Mouse (Mus musculus) gastrocnemius, adult 8-10 months (tissue): ENCODE measurements around the gene Auh. TPM values are rescaled to one million over a fixed set of nuclear protein-coding genes. Genes with fewer than 3 reads are reported as not detected.

Source experiments
- DNase-seq, 2 experiments: peaks; one replicate each; pipeline ENCODE4 v3.0.0; 2022; ENCODE audit warnings: low spot score in 2 of 2
- total RNA-seq, 4 experiments: library from RNA; stranded (reverse); gene quantifications; 2 replicates each; pipeline ENCODE4 v1.2.4; 2022

Gene Auh
- total RNA-seq, 4 experiments from 2014 or later, result 75.2 to 88.9 (median 78.6) TPM

DNA sequence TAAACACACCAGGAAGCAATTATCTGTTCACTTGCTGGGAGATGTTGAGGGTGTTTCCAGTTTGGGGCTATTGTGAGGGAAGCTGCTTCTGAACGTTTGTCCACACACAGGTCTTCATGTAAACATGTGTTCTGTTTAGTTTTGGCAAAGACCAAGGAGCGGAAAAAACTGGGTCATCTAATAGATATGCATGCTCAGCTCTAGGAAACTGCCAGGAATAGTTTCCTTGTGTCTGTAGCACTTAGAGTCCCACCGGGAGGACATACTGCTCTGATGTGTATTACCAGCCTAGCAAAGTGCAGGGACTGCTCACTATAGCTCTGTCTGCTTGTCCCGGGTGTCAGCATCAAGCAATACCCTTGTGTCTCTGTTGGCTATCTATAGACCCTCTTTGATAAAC is 127.0 kb downstream of the Auh start:
- DNase-seq, result no peak

GRCm38 (mm10) chr13:52800687-52801341 is 128.7 kb downstream of the Auh start:
- DNase-seq, result no peak

DNA sequence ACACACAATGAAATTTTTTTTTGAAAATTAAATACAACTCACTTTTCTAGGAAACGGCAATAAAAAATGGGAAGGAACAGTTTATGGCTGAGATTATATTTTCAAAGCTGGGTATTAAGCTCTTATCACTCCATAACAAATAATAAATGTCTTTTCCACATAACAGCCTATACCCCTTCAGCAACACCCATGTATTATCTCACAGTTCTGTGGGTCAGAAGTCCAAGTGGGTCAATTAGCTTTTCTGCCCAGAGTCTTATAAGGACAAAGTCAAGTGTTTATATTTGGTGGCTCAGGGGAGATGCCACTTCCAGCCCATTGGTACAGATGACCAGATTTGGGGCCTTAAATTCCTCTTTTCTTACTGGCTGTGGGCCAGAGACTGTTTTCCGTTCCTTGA is 129.4 kb downstream of the Auh start:
- no peak for DNase-seq

DNA sequence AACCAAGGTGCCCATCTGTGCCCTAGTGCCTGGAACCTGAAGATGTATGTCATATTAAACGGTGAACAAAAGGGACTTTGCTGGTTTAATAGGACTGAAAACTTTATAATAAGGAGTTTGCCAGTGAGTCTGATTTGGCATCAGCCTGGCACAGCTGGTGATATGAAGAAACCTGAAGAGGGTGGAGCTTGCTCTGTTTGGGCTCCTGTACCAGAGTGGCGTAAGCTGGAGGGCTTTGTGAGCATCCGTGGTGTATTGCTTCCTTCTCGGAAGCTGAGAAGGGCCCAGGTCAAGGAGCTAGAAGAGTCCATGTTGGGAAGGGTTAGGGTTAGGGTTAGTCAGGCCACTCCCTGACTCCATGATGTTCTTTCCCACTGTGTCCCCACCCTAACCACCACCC is 135.2 kb downstream of the Auh start:
- DNase-seq, result no peak

DNA sequence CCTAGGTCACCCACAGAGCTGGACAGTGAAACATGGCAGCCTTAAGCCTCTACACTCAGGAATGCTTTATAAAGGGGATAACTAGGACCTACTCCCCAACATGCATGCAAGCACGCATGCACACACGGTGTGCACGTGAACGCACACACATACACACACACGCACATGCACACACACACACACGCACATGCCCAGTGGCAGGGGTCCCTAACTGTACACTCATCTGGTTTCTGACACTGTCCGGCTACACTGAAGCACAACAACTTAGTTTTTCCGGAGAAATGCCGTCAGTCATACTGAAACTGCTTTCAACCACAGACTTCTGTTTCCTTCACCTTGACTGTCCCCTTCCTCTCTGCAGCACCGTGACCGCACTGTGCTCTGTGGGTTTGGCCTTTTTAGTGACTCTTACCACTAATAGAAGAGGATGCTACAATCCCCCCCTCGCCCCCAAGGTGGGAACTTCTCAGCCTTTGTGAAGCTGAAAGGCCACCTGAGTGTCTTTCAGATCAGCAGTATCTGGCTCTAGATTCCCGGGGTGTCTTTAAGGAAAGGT is 136.0 kb downstream of the Auh start:
- DNase-seq, result no peak

DNA sequence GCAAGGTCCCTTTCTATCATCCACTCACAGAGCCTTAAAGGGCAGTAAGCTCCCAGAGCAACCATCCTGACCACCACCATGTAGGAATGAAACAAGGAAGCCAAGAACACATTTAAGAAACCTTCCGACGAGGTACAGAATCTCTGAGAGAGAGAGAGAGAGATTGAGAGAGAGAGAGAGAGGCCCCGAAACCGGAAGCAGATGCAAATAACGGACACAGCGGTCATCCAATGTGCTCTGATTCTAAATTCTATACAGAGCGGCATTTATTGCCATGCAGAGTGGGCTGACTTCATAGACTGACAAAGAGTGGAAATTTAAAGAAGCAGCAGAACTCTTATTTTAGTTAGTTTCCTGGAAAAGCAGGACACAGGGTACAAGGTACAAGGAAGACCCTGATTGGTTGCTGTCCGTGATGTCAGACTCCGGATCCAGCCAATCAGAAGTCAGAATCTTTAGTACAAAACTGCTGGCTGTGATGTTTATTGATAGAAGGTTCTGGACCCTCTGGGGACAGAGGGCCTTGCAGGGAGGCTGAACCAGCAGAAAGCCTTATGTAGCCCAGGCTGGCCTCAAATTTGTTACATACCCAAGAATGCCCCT is 137.1 kb downstream of the Auh start:
- DNase-seq, result no peak

- no peak for DNase-seq
Observed at GRCm38 (mm10) chr13:52790894-52791293, 138.6 kb downstream of the Auh start.

Other genes starting within 250 kb of the Auh start
- 10 to 100 TPM; 17.6 to 60.4 (median 29.4) TPM for gene Nfil3, start 51.4 kb upstream of the Auh start, total RNA-seq